Mouse (Mus musculus): ENCODE data around the gene Galnt7. TPM values are rescaled to one million over a fixed set of nuclear protein-coding genes. Genes with fewer than 3 reads are reported as not detected.

Galnt7 gene
- polyA plus RNA-seq, 1 experiment = not detected

DNA sequence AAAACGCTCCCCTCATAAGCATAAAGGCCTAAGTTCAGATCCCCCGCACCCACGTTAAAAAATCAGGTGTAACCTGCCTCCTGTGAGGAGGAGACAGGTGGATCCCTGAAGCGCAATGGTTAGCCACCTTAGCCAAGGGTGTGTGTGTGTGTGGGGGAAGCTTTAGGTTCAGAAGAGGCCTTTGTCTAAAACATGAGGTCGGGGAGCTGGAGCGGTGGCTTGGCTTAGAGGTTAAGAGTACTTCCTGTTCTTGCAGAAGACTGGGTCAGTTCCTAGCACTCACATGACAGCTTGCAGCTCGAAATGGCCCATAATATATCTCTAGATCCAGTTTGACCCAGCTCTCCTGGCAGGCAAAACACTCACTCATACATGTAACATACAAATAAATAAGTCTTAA, 60.2 kb downstream of the Galnt7 start:
- Histone ChIP-seq H3K27me3 (ENCODE audit: control insufficient read depth) (no peaks in the 10 kb centered on the region), H3K36me3 (ENCODE audit: control insufficient read depth) (no peaks in the 10 kb centered on the region), H3K4me1 (ENCODE audit: control insufficient read depth) (peaks cover 25% of the 10 kb centered on the region), H3K4me3 (replicated peaks) (no peak overlapping the region), H3K9me3 (ENCODE audit: control insufficient read depth, low read length) (no peaks in the 10 kb centered on the region)
- TF ChIP-seq GATA1 (IDR thresholded peaks at IDR 0.05; ENCODE audit: low read length) (no peak), TAL1 (IDR thresholded peaks at IDR 0.05; ENCODE audit: low read length) (no peak)

DNA sequence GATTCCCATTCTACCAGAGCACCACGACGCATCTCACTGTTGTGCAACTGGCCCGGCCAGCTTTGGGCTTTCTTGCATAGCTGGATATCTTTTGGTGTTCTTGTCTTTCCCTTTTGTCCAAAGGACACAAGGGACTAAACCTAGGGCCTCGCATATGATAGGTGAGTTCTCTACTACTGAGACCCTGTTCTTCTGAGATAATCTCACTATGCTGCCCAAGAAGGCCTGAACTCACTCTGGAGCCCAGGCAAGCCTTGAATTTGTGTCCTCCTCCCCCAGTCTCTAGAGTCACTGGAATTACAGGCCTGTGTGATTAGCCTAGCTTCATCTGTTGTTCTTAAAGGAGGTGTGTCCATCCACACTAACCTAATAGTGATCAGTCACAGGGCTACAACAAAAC, 61.2 kb downstream of the Galnt7 start:
- no peak overlapping the region for H3K4me3 ChIP-seq (replicated peaks)
- no peak for TF ChIP-seq GATA1 (IDR thresholded peaks at IDR 0.05; ENCODE audit: low read length)
- no peak for TF ChIP-seq TAL1 (IDR thresholded peaks at IDR 0.05; ENCODE audit: low read length)
- no peaks in the 10 kb centered on the region for H3K9me3 ChIP-seq (ENCODE audit: control insufficient read depth, low read length)
- H3K36me3 ChIP-seq (ENCODE audit: control insufficient read depth) = no peaks in the 10 kb centered on the region
- H3K4me1 ChIP-seq (ENCODE audit: control insufficient read depth) = peaks cover 27% of the 10 kb centered on the region
- no peaks in the 10 kb centered on the region for H3K27me3 ChIP-seq (ENCODE audit: control insufficient read depth)

DNA sequence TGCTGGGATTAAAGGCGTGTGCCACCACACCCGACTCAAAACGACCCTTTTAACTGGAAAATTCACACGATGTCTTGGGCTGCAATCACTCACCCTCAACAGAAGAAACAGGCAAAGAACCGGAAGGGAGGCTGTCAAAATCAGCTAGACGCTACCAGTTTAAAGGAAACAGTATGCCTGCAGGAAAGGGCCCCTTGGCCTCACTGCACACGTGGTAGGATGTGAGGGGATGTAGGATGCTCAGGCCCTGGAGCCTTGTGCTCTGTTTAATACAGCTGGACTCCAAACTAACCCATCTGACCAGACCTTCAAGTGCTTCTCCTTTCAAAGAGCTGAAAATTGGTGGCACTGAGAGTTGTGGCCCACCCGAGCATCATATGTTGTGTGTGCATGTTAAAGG, 62.8 kb downstream of the Galnt7 start:
- H3K9me3 ChIP-seq (ENCODE audit: control insufficient read depth, low read length) = no peaks in the 10 kb centered on the region
- H3K27me3 ChIP-seq (ENCODE audit: control insufficient read depth) = no peaks in the 10 kb centered on the region
- H3K4me1 ChIP-seq (ENCODE audit: control insufficient read depth) = peaks cover 27% of the 10 kb centered on the region
- H3K4me3 ChIP-seq (replicated peaks) = no peak overlapping the region
- H3K36me3 ChIP-seq (ENCODE audit: control insufficient read depth) = no peaks in the 10 kb centered on the region
- no peak for TF ChIP-seq TAL1 (IDR thresholded peaks at IDR 0.05; ENCODE audit: low read length)
- no peak for TF ChIP-seq GATA1 (IDR thresholded peaks at IDR 0.05; ENCODE audit: low read length)

DNA sequence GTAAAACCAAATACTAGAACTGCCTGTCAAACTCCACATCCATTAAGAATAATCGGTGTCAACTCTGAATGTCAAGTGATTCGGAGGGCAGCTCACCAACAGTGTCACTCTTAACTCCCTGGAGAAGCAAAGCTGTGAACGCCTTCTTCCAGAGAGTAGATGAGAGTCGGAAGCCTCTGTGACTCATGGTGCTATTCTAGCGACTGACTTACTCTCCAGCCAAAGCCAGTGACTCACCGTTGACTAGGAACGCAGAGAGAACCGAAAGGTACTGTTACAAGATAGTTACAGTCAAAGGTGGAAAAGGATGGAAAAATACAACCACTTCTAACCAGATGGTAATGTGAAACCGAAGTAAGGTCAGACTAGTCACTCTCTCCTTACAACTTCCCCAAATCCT, 63.7 kb downstream of the Galnt7 start:
- no peaks in the 10 kb centered on the region for H3K36me3 ChIP-seq (ENCODE audit: control insufficient read depth)
- no peak overlapping the region for H3K4me3 ChIP-seq (replicated peaks)
- TF ChIP-seq TAL1 (IDR thresholded peaks at IDR 0.05; ENCODE audit: low read length) (no peak), GATA1 (IDR thresholded peaks at IDR 0.05; ENCODE audit: low read length) (no peak)
- no peaks in the 10 kb centered on the region for H3K27me3 ChIP-seq (ENCODE audit: control insufficient read depth)
- H3K4me1 ChIP-seq (ENCODE audit: control insufficient read depth) = peaks cover 24% of the 10 kb centered on the region
- H3K9me3 ChIP-seq (ENCODE audit: control insufficient read depth, low read length) = no peaks in the 10 kb centered on the region

DNA sequence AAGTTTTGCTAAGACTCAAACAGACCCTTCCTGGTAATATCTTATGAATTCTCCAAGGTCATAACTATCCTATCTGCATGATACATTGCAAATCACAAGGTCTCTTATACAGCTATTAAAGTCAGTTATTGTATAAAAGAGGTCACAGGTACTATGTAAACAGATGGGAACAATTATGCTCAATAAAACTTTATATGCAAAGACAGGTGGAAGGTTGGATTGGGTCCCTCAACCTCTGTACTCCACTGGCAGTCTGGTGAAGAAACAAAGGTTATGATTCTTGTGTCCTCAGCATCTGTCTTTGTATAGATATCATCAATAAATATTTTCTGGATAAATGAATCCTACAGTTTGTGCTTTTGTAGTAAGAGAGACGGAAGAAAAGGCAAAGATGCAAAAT, 64.2 kb downstream of the Galnt7 start:
- Histone ChIP-seq H3K27me3 (ENCODE audit: control insufficient read depth) (no peaks in the 10 kb centered on the region), H3K4me3 (replicated peaks) (no peak overlapping the region), H3K9me3 (ENCODE audit: control insufficient read depth, low read length) (no peaks in the 10 kb centered on the region), H3K36me3 (ENCODE audit: control insufficient read depth) (no peaks in the 10 kb centered on the region), H3K4me1 (ENCODE audit: control insufficient read depth) (peaks cover 21% of the 10 kb centered on the region)
- TF ChIP-seq GATA1 (IDR thresholded peaks at IDR 0.05; ENCODE audit: low read length) (no peak), TAL1 (IDR thresholded peaks at IDR 0.05; ENCODE audit: low read length) (no peak)

DNA sequence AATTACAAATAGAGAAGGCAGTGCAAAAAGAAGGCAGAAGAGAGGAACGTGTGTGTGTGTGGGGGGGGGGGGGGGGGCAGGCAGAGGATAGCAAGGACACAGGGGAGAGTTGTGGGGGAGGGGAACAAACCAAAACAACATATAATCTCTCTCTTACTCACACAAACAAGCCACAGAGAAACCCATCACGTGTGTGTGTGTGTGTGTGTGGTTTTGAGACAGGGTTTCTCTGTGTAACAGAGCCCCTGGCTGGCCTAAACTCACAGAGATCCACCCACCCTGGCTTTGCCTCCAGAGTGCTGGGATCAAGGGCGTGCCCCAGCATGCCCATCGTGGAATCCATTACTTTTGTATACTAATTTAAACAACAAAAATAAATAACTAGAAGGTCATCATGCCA, 66.2 kb downstream of the Galnt7 start:
- H3K36me3 ChIP-seq (ENCODE audit: control insufficient read depth) = no peaks in the 10 kb centered on the region
- H3K27me3 ChIP-seq (ENCODE audit: control insufficient read depth) = no peaks in the 10 kb centered on the region
- H3K9me3 ChIP-seq (ENCODE audit: control insufficient read depth, low read length) = no peaks in the 10 kb centered on the region
- TF ChIP-seq GATA1 (IDR thresholded peaks at IDR 0.05; ENCODE audit: low read length) (no peak), TAL1 (IDR thresholded peaks at IDR 0.05; ENCODE audit: low read length) (no peak)
- no peak overlapping the region for H3K4me3 ChIP-seq (replicated peaks)
- H3K4me1 ChIP-seq (ENCODE audit: control insufficient read depth) = peaks cover 15% of the 10 kb centered on the region

DNA sequence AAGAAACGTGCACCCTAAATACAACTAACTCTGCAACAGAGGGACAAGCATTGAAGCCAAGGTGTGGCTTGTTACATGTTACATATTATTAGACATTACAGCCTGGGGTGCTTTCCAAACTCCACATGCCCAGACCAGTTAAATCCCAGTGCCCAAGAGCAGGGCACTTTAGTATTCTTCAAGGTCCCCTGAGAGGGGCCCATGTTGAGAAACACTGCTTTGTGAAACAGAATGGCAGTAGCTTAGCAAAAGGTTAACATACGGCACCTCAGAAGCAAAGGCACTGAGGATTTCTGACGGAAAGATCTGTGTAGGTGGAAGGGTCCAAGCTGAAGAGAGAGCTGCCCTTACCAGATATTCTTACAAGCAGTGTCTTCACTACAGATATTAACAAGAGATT, 67.0 kb downstream of the Galnt7 start:
- H3K4me1 ChIP-seq (ENCODE audit: control insufficient read depth) = peaks cover 11% of the 10 kb centered on the region
- no peak overlapping the region for H3K4me3 ChIP-seq (replicated peaks)
- TF ChIP-seq TAL1 (IDR thresholded peaks at IDR 0.05; ENCODE audit: low read length) = no peak
- H3K9me3 ChIP-seq (ENCODE audit: control insufficient read depth, low read length) = no peaks in the 10 kb centered on the region
- H3K36me3 ChIP-seq (ENCODE audit: control insufficient read depth) = no peaks in the 10 kb centered on the region
- H3K27me3 ChIP-seq (ENCODE audit: control insufficient read depth) = no peaks in the 10 kb centered on the region

DNA sequence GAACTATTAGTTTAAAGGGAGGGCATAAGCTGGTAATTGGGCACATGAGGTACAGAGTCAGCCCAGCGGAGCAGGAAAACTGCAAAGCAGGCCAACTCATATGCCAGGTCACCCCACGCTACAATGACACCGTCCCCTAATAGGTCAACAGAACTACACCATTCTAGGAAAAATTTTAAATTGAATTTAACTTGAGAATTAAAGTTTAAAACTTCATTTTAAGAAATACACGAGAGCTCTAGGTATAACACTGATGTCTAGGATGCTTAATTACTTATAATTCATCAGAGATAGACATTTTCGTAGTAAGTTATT, 67.7 kb downstream of the Galnt7 start:
- Histone ChIP-seq H3K9me3 (ENCODE audit: control insufficient read depth, low read length) (no peaks in the 10 kb centered on the region), H3K4me1 (ENCODE audit: control insufficient read depth) (peaks cover 11% of the 10 kb centered on the region), H3K27me3 (ENCODE audit: control insufficient read depth) (no peaks in the 10 kb centered on the region), H3K4me3 (replicated peaks) (no peak overlapping the region), H3K36me3 (ENCODE audit: control insufficient read depth) (no peaks in the 10 kb centered on the region)
- TF ChIP-seq TAL1 (IDR thresholded peaks at IDR 0.05; ENCODE audit: low read length) (no peak), GATA1 (IDR thresholded peaks at IDR 0.05; ENCODE audit: low read length) (no peak)

DNA sequence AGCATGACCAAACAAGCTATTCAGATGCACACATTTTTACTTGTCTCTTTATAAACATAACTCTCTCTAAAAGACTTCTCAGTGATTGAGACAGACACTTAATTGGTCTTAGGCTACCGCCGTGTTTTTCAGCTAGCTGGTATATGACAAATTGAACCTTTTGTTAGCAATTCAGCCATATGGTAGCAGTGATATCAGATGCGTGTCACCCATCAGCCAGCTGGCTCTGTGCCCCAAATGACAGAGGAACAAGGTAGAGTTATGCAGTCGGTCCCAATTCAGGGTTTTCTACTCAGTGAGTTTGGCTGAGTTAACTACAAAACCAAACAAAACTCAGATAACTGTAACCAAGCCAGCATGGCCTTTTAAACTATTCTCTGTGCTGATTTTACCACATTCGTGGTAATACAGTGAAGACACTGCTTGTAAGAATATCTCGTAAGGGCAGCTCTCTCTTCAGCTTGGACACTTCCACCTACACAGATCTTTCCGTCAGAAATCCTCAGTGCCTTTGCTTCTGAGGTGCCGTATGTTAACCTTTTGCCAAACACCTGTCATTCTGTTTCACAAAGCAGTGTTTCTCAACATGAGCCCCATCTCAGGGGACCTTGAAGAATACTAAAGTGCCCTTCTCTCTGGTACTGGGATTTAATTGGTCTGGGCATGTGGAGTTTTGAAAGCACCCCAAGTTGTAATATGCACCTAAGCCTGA, 68.3 kb downstream of the Galnt7 start:
- Histone ChIP-seq H3K9me3 (ENCODE audit: control insufficient read depth, low read length) (no peaks in the 10 kb centered on the region), H3K27me3 (ENCODE audit: control insufficient read depth) (no peaks in the 10 kb centered on the region), H3K4me1 (ENCODE audit: control insufficient read depth) (peaks cover 13% of the 10 kb centered on the region), H3K4me3 (replicated peaks) (no peak overlapping the region), H3K36me3 (ENCODE audit: control insufficient read depth) (no peaks in the 10 kb centered on the region)
- TF ChIP-seq TAL1 (IDR thresholded peaks at IDR 0.05; ENCODE audit: low read length) (no peak), GATA1 (IDR thresholded peaks at IDR 0.05; ENCODE audit: low read length) (no peak)

DNA sequence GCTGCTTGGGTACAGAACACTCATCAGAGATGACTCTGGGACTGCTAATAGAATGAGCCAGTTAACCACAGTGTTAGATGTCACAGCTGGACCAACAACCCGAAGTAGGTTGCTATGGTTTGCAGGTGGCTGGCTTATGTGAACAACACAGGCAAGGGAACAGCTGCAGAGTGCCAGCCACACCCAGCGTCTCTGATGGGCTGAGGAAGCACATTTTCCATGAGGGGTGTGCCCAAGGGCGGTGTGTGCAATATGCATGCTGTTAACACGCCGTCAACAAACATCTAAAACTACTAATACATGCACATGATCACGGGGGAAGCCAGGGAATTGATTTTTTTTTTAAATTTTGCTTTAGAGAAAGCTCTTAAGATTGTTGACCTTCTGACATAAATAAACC, 73.0 kb downstream of the Galnt7 start:
- H3K4me3 ChIP-seq (replicated peaks) = no peak overlapping the region
- no peaks in the 10 kb centered on the region for H3K27me3 ChIP-seq (ENCODE audit: control insufficient read depth)
- H3K9me3 ChIP-seq (ENCODE audit: control insufficient read depth, low read length) = no peaks in the 10 kb centered on the region
- H3K4me1 ChIP-seq (ENCODE audit: control insufficient read depth) = peaks cover 43% of the 10 kb centered on the region
- TF ChIP-seq TAL1 (IDR thresholded peaks at IDR 0.05; ENCODE audit: low read length) (no peak), GATA1 (IDR thresholded peaks at IDR 0.05; ENCODE audit: low read length) (no peak)
- H3K36me3 ChIP-seq (ENCODE audit: control insufficient read depth) = no peaks in the 10 kb centered on the region

All from erythroblast, embryonic 14.5 days (primary cell).